Mouse (Mus musculus) CH12.LX (cell line): ENCODE measurements at regions not wholly inside any gene's neighbourhood (a gene's known extent, or its start where the extent isn't known, plus 50 kb on each side); places are given as distances from the start of the nearest gene placed in this dataset.

Experiments used
- CTCF ChIP-seq, 2 experiments: IDR thresholded peaks in 1 of 2; conservative IDR thresholded peaks in 1 of 2; 2 replicates each; pipeline ENCODE4 v1.5.1; 2011 to 2012; ENCODE audit warnings: low read depth in 2 of 2, low read length in 2 of 2, improper control_type of control experiment in 1 of 2, inconsistent platforms in 1 of 2, mild to moderate bottlenecking in 1 of 2, moderate library complexity in 1 of 2
- MAX ChIP-seq: IDR thresholded peaks from 2 replicates; pipeline ENCODE4 v1.6.1; 2011; ENCODE audit warnings: low read length, improper control_type of control experiment
- POLR2A ChIP-seq: IDR thresholded peaks from 2 replicates; pipeline ENCODE4 v1.6.1; 2011; ENCODE audit warnings: low read depth, mild to moderate bottlenecking, improper control_type of control experiment, low read length

DNA sequence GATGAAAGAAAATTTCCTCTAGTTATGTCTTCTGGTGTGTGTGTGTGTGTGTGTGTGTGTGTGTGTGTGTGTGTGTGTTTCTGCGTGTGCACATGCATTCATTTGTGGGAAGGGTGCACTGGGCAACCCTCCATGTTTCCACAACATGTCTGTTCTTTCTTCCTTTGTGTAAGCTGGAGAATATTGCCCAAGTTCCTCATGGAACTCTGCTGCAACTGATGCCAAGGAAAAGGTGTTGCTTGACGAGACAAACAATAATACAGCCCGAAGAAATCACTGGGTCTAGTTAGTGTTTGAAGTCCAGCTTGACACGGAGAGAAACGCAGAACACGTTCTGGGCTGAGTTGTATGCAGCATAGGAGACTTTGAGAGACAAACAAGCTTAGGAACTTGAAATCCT is 110.0 kb upstream of the Ednra start:
- TF ChIP-seq POLR2A (no peak), CTCF (conservative IDR thresholded peaks at IDR 0.05 in 1 of 2, IDR thresholded peaks at IDR 0.05 in 1 of 2; ENCODE audit: low read depth in 2 of 2, low read length in 2 of 2) (no peak), MAX (no peak)
